Mouse (Mus musculus) ES-E14 (cell line): ENCODE results near the gene Ccdc172.

Experiments used
- ZC3H11A ChIP-seq: IDR thresholded peaks from 2 replicates; pipeline ENCODE4 v1.6.1; 2012; ENCODE audit warnings: low read depth, mild to moderate bottlenecking, inconsistent platforms, low read length, borderline replicate concordance
- ZNF384 ChIP-seq: IDR thresholded peaks from 2 replicates; pipeline ENCODE4 v1.6.1; 2012; ENCODE audit warnings: low read depth, low read length, inconsistent platforms

DNA sequence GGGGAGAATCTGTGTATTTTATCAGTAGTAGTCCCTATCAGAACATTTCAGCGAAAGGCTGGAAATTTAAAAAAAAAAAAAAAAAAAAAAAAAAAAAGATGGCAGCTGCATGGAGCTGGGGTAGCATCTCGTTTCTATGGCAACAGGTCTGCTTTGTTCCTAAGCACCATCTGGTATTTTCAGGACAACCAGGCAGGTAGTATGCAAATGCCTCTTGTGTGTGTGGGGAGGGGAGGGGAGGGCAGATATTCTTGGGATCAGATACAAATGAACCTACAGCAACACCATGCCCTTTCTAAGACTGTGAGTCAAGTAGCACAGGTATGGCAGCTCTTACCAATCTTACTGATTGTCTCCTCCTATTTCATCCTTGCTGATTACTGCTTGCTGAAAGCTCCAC lies 11.7 kb upstream of the Ccdc172 start:
- TF ChIP-seq ZNF384 (peak; percentile 93), ZC3H11A (no peak)
